Mouse (Mus musculus): ENCODE measurements around the gene Sema4d. TPM values are rescaled to one million over a fixed set of nuclear protein-coding genes. Genes with fewer than 3 reads are reported as not detected.

The Sema4d gene
- polyA plus RNA-seq (2015; fragmentation: Nextera tagmentation; extraction: Ambion mirVana): 21.1 and 23.4 TPM in 2 replicates

GRCm38 (mm10) chr13:51793425-51793891 lies at the start of gene Sema4d:
Gene Sema4d, minus strand, starts transcription at chr13:51793747.

GRCm38 (mm10) chr13:51651408-51652064 lies 142.0 kb downstream of the Sema4d start, which contains the start of gene Secisbp2:
Gene Secisbp2, plus strand, starts transcription at chr13:51651697.

GRCm38 (mm10) chr13:51644829-51645789 lies 148.4 kb downstream of the Sema4d start, which contains the start of gene Cks2:
Gene Cks2, plus strand, starts transcription at chr13:51645232.

Small RNA genes lying within 50 kb of the gene (microRNA-seq; reads per million reads assigned to microRNA genes)
- gene Gm23566: 0 reads per million in 2 experiments

Other genes starting within 250 kb of the Sema4d start
- gene Shc3, start 224.3 kb downstream of the Sema4d start, polyA plus RNA-seq (2015; fragmentation: Nextera tagmentation; extraction: Ambion mirVana): 0.19 and 0.26 TPM in 2 replicates
- 60.6 and 61.3 TPM in 2 replicates for gene Cks2, start 148.5 kb downstream of the Sema4d start, polyA plus RNA-seq (2015; fragmentation: Nextera tagmentation; extraction: Ambion mirVana)
- gene Secisbp2, start 142.1 kb downstream of the Sema4d start, polyA plus RNA-seq (2015; fragmentation: Nextera tagmentation; extraction: Ambion mirVana): 21.2 and 21.9 TPM in 2 replicates
- gene Gadd45g, start 52.9 kb upstream of the Sema4d start, polyA plus RNA-seq (2015; fragmentation: Nextera tagmentation; extraction: Ambion mirVana): 32.5 and 45.5 TPM in 2 replicates

Data from skeletal muscle tissue, postnatal 0 days (tissue).